Mouse (Mus musculus) liver, embryonic 12.5 days (tissue): ENCODE results near the gene Lactb. TPM values are rescaled to one million over a fixed set of nuclear protein-coding genes. Genes with fewer than 3 reads are reported as not detected.

Source experiments
- ATAC-seq: fragments of 200-750 bp; cut with Nextera tagmentation; 2 replicates; pipeline ENCODE4 v1.8.0; 2017; ENCODE audit warnings: moderate number of reproducible peaks, mild to moderate bottlenecking, moderate library complexity
- H3K27ac ChIP-seq: fragments of 300-500 bp; sonication (generic); 2 replicates; pipeline ENCODE4 v1.5.1; 2016; ENCODE audit warnings: mild to moderate bottlenecking
- H3K27me3 ChIP-seq: fragments of 300-500 bp; sonication (generic); replicated peaks from 2 replicates; pipeline ENCODE4 v1.6.1; 2016; ENCODE audit warnings: mild to moderate bottlenecking, moderate library complexity
- H3K36me3 ChIP-seq: fragments of 300-500 bp; sonication (generic); 2 replicates; pipeline ENCODE4 v1.6.1; 2016; ENCODE audit warnings: mild to moderate bottlenecking, moderate library complexity
- H3K4me1 ChIP-seq: fragments of 300-500 bp; sonication (generic); 2 replicates; pipeline ENCODE4 v1.6.1; 2016
- H3K4me2 ChIP-seq: fragments of 300-500 bp; sonication (generic); 2 replicates; pipeline ENCODE4 v1.6.1; 2016; ENCODE audit warnings: mild to moderate bottlenecking, moderate library complexity
- H3K4me3 ChIP-seq: fragments of 300-500 bp; sonication (generic); 2 replicates; pipeline ENCODE4 v1.5.1; 2016; ENCODE audit warnings: mild to moderate bottlenecking, moderate library complexity
- H3K9ac ChIP-seq: fragments of 300-500 bp; sonication (generic); 2 replicates; pipeline ENCODE4 v1.6.1; 2016; ENCODE audit warnings: mild to moderate bottlenecking, moderate library complexity
- H3K9me3 ChIP-seq: fragments of 300-500 bp; sonication (generic); replicated peaks from 2 replicates; pipeline ENCODE4 v1.6.1; 2016; ENCODE audit warnings: mild to moderate bottlenecking, moderate library complexity
- WGBS: fragments of 180-500 bp; shearing (Covaris S2); methylation state at CpG from one replicate; pipeline ENCODE4 v1.1.7; 2016; ENCODE audit not compliant: insufficient replicate concordance; 5-methylcytosine and 5-hydroxymethylcytosine counted together
- polyA plus RNA-seq: library from polyadenylated mRNA; unstranded; fragments of >200 nt; fragmentation: Nextera tagmentation; extraction: Ambion mirVana; gene quantifications from 2 replicates; pipeline ENCODE4 v1.2.1, GENCODE M21; 2016

Gene Lactb
- polyA plus RNA-seq, 1 experiment from 2014 or later, result 9.4 TPM

DNA sequence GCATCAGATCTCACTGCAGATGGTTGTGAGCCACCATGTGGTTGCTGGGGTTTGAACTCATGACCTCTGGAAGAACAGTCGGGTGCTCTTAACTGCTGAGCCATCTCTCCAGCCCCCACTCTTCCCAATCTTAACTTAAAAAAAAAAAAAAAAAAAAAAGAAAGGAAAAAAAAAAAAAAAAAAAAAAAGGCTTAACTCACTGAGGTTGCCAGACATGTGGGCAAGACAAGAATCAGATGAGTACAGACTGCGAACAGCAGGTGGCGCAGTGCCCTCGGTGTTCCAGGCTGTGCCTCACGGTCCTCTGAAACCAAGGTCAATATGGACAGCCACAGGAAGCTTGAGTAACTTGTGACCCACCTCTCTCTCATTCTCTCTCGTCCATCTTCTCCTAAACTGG is 25.8 kb upstream of the Lactb start:
- H3K4me2 ChIP-seq, result no peak overlapping the region
- H3K9me3 ChIP-seq, result no peaks in the 10 kb centered on the region
- no peak overlapping the region for H3K27ac ChIP-seq

DNA sequence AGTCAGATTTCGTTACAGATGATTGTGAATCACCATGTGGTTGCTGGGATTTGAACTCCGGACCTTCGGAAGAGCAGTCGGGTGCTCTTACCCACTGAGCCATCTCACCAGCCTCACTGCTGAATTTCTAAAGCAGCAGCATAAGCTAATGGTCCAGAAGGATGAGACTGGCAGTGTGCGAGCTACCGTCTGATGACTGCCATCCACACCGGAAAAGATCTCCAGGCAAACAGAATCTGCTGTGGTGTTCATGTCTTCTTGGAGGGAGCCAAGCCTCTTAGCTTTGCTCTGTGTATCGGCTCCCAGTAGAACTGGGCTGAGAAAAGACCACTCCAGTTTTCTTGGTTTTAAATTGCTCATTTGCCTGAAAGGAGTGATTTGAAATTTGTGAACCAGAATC is 24.4 kb upstream of the Lactb start:
- Histone ChIP-seq H3K27ac (no peak overlapping the region), H3K4me1 (peaks cover 5% of the 10 kb centered on the region), H3K27me3 (no peaks in the 10 kb centered on the region), H3K36me3 (no peaks in the 10 kb centered on the region), H3K4me2 (no peak overlapping the region), H3K9me3 (no peaks in the 10 kb centered on the region), H3K9ac (no peak overlapping the region), H3K4me3 (no peak overlapping the region)
- ATAC-seq, result no peak
- 88% methylated on average over 8 of the region's 8 CpGs for WGBS

More for the DNA sequence above, 25.8 kb upstream of the Lactb start:
- under 1% methylated on average over 6 of the region's 6 CpGs for WGBS
- H3K4me3 ChIP-seq, result no peak overlapping the region
- peak; percentile 78 for ATAC-seq
- no peaks in the 10 kb centered on the region for H3K36me3 ChIP-seq
- no peak overlapping the region for H3K9ac ChIP-seq
- no peaks in the 10 kb centered on the region for H3K27me3 ChIP-seq
- H3K4me1 ChIP-seq, result peaks cover 18% of the 10 kb centered on the region

DNA sequence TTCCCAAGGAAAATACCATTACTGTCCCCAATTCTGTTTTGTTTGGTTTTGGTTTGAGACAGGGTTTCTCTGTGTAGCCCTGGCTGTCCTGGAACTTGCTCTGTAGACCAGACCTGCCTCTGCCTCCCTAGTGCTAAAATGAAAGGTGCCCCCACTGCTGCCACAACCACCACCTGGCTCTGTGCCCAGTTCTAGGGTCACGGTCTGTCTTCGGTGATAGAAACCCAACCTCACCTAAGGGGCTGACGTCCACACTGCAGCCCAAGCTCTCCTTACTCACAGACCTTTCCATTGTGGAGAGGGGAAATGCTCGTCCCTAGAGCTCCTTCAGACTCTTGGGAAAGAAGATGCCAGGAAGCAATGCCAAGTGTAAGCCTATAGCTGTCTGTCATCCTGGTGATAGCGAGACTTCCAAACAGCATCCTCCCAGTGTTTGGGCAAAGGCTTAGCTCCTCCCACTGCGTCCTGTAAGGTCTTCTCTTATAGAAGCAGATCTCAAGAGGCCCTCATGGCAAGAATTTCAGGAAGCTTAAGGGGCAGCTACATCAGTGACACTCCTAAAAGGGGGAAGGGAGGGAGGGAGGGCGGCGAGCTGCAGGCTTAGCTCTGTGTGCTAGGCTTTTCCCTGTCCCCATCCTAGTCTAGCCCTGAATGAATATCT is 16.6 kb upstream of the Lactb start:
- WGBS, result 62% methylated on average over 8 of the region's 8 CpGs
- H3K36me3 ChIP-seq, result peaks cover 6% of the 10 kb centered on the region; the same call in 1 of the 2 replicates
- H3K27ac ChIP-seq, result peak overlapping the region; percentile 74
- peaks cover 63% of the 10 kb centered on the region for H3K4me1 ChIP-seq
- ATAC-seq, result no peak
- no peak overlapping the region for H3K4me3 ChIP-seq
- no peaks in the 10 kb centered on the region for H3K27me3 ChIP-seq
- peaks cover 5% of the 10 kb centered on the region; the same call in 1 of the 2 replicates for H3K9me3 ChIP-seq
- no peak overlapping the region for H3K9ac ChIP-seq
- peak overlapping the region; percentile 25 for H3K4me2 ChIP-seq

GRCm38 (mm10) chr9:66991021-66991749 is 15.9 kb upstream of the Lactb start:
- H3K9ac ChIP-seq, result peak overlapping the region; percentile 42
- H3K27me3 ChIP-seq, result no peaks in the 10 kb centered on the region
- peaks cover 6% of the 10 kb centered on the region; the same call in 1 of the 2 replicates for H3K36me3 ChIP-seq
- peaks cover 5% of the 10 kb centered on the region; the same call in 1 of the 2 replicates for H3K9me3 ChIP-seq
- H3K4me3 ChIP-seq, result no peak overlapping the region
- peak overlapping the region; percentile 74 for H3K27ac ChIP-seq
- peaks cover 70% of the 10 kb centered on the region for H3K4me1 ChIP-seq
- WGBS, result 37% methylated on average over 9 of the region's 9 CpGs
- ATAC-seq, result no peak
- H3K4me2 ChIP-seq, result peak overlapping the region; percentile 25

DNA sequence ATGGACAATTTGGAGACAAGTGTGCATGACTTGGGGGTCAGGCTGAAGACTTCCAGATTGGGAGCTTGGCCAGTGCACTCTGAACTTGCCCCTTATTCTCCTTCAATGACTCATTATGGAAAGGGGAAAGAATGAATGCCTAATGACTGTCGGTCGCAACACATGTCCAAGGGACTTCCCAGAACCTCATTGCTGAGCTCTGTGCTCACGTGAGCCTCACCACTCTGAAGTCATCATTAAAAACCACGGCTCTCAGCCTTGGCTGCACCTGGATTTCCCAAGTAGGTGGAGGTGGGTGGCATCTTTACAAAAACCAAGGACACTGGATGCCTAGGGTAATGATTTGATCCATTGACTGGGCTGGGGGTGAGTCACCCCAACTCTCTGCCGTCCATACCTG is 14.8 kb upstream of the Lactb start:
- H3K27ac ChIP-seq, result peak overlapping the region; percentile 74
- peaks cover 6% of the 10 kb centered on the region; the same call in 1 of the 2 replicates for H3K36me3 ChIP-seq
- H3K4me2 ChIP-seq, result peak overlapping the region; percentile 71; the same call in 1 of the 2 replicates
- no peak overlapping the region for H3K9ac ChIP-seq
- H3K4me1 ChIP-seq, result peaks cover 70% of the 10 kb centered on the region
- peaks cover 5% of the 10 kb centered on the region; the same call in 1 of the 2 replicates for H3K9me3 ChIP-seq
- no peak for ATAC-seq
- 86% methylated on average over 5 of the region's 5 CpGs for WGBS
- no peaks in the 10 kb centered on the region; the same call in 1 of the 2 replicates for H3K27me3 ChIP-seq
- H3K4me3 ChIP-seq, result no peak overlapping the region

DNA sequence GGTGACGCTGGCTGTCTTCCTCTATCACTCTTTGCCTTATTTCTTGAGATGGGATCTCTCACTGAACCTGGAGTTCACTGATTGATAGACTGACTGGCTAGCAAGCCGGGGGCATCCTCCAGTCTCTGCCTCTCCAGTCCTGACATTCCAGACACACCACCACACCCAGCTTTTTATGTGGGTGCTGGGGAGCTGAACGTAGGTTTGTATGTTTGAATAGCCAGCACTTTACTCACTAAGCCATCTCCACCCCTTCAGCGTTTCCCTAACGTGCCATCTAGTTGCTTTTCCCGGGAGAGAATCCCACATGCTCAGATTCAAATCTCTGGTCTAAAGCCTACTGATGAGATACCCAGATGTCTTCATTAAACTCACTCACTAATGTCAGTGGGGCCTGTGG is 14.3 kb upstream of the Lactb start:
- peak overlapping the region; percentile 71 for H3K4me2 ChIP-seq
- peaks cover 6% of the 10 kb centered on the region; the same call in 1 of the 2 replicates for H3K36me3 ChIP-seq
- peak overlapping the region; percentile 90; the same call in 1 of the 2 replicates for H3K27ac ChIP-seq
- H3K4me3 ChIP-seq, result peak overlapping the region; percentile 40; the same call in 1 of the 2 replicates
- H3K27me3 ChIP-seq, result no peaks in the 10 kb centered on the region; the same call in 1 of the 2 replicates
- WGBS, result 70% methylated on average over 6 of the region's 6 CpGs
- H3K9me3 ChIP-seq, result peaks cover 5% of the 10 kb centered on the region; the same call in 1 of the 2 replicates
- H3K9ac ChIP-seq, result no peak overlapping the region
- no peak for ATAC-seq
- peaks cover 69% of the 10 kb centered on the region for H3K4me1 ChIP-seq

DNA sequence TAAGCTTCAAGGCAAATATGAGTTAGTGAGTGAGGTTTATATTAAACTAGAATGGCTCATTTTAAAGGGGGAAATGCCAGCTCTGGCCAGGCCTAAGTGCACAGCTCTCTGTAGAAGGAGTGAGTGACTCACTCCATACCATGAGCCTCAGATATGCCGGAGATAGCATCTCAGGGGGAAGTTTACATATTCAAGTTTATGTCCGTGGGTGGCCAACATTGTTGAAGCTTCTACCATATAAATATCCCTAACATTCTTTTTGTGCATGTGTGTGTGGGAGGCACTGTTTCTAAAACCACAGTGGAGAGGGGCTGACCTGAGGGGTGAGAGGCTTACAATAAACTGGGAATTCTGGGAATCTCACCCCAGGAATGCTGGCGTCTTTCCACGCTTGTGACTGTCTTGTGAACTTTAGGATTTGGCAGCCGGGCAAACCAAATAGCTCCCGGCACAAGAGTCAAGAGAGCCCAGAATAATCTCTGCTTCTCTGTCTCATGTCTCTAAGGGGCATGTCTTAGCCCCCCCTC is 13.7 kb upstream of the Lactb start:
- Histone ChIP-seq H3K9me3 (peaks cover 5% of the 10 kb centered on the region; the same call in 1 of the 2 replicates), H3K4me2 (peak overlapping the region; percentile 71), H3K4me1 (peaks cover 62% of the 10 kb centered on the region), H3K27me3 (peaks cover 4% of the 10 kb centered on the region; the same call in 1 of the 2 replicates), H3K9ac (peak overlapping the region; percentile 58), H3K4me3 (peak overlapping the region; percentile 40), H3K27ac (peak overlapping the region; percentile 90), H3K36me3 (peaks cover 6% of the 10 kb centered on the region; the same call in 1 of the 2 replicates)
- ATAC-seq, result no peak
- WGBS, result 47% methylated on average over 6 of the region's 6 CpGs

DNA sequence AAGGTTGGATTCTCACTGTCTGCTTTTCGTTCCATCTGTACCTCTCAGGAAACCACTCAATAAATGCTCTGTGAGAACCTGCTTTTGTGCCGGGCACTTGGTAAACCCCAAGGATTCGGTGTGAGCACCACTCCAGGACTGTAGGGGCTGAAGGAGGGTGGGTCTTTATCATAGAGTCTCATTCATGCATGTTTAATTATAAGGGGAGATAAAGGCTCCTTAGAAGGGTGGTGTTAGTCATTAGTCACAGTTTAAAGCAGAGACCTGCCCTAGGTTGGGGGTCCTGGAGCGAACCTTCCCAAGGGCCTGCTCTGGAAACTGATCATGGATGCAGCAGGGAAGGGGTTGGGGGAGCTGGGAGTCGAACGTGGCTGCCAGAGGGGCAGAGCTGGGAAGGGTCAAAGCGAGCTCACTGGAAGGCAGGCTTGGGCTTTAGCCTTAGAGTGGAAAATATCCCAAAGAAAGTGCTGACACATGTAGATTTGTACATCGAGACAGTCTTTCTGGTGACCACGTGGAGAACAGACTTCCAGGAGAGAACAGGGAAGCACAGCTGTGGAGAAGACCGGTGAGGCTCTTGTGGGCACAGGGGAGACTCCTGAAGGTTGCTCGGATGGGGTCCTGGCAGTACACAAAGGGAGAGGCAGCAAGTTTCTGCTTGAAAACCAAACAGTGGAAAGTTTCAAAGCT is 13.1 kb upstream of the Lactb start:
- peak overlapping the region; percentile 90 for H3K27ac ChIP-seq
- peak overlapping the region; percentile 58 for H3K9ac ChIP-seq
- peaks cover 6% of the 10 kb centered on the region; the same call in 1 of the 2 replicates for H3K36me3 ChIP-seq
- H3K27me3 ChIP-seq, result peaks cover 6% of the 10 kb centered on the region; the same call in 1 of the 2 replicates
- H3K4me2 ChIP-seq, result peak overlapping the region; percentile 71
- ATAC-seq, result peak; percentile 93
- 36% methylated on average over 11 of the region's 11 CpGs for WGBS
- H3K4me1 ChIP-seq, result peaks cover 59% of the 10 kb centered on the region
- peak overlapping the region; percentile 40 for H3K4me3 ChIP-seq
- H3K9me3 ChIP-seq, result peaks cover 5% of the 10 kb centered on the region; the same call in 1 of the 2 replicates

GRCm38 (mm10) chr9:66985377-66985776 is 10.1 kb upstream of the Lactb start:
- WGBS, result 51% methylated on average over 7 of the region's 7 CpGs
- H3K9ac ChIP-seq, result no peak overlapping the region
- no peak overlapping the region for H3K4me3 ChIP-seq
- peaks cover 45% of the 10 kb centered on the region for H3K4me1 ChIP-seq
- H3K27me3 ChIP-seq, result peaks cover 6% of the 10 kb centered on the region; the same call in 1 of the 2 replicates
- no peak overlapping the region for H3K4me2 ChIP-seq
- H3K27ac ChIP-seq, result no peak overlapping the region
- H3K36me3 ChIP-seq, result no peaks in the 10 kb centered on the region
- H3K9me3 ChIP-seq, result no peaks in the 10 kb centered on the region
- ATAC-seq, result no peak

- no peak overlapping the region for H3K4me2 ChIP-seq
- WGBS, result 71% methylated on average over 7 of the region's 7 CpGs
- no peak overlapping the region for H3K27ac ChIP-seq
- no peak for ATAC-seq
- no peak overlapping the region for H3K4me3 ChIP-seq
- no peaks in the 10 kb centered on the region for H3K9me3 ChIP-seq
- no peaks in the 10 kb centered on the region for H3K36me3 ChIP-seq
- no peak overlapping the region for H3K9ac ChIP-seq
- H3K4me1 ChIP-seq, result peaks cover 16% of the 10 kb centered on the region
- peaks cover 6% of the 10 kb centered on the region; the same call in 1 of the 2 replicates for H3K27me3 ChIP-seq
These were observed 6.8 kb upstream of the Lactb start for GRCm38 (mm10) chr9:66982085-66982484.

DNA sequence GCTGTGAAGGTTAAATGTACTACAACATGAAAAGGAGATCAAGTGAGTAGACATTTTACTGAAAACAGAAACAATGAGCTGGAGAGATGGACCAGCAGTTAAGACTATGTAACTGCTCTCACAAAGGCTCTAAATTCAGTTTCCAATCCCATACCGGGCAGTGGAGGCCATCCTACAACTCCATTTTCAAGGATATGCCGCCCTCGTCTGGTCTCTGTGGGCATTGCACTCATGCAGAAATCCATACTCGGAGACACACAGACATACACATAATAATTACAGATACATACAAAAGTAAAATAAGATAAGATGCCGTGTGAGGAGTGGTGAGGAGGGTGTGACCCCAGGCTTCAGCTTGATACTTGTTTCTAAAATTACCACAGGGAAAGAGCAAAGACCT is 5.2 kb upstream of the Lactb start:
- Histone ChIP-seq H3K36me3 (no peaks in the 10 kb centered on the region), H3K9me3 (no peaks in the 10 kb centered on the region), H3K4me3 (no peak overlapping the region), H3K9ac (no peak overlapping the region), H3K4me2 (no peak overlapping the region; the same call in 1 of the 2 replicates), H3K4me1 (peaks cover 13% of the 10 kb centered on the region), H3K27me3 (peaks cover 6% of the 10 kb centered on the region; the same call in 1 of the 2 replicates), H3K27ac (no peak overlapping the region)
- peak; percentile 62; the same call in 1 of the 2 replicates for ATAC-seq
- WGBS, result 2% methylated on average over 5 of the region's 5 CpGs
